Mouse (Mus musculus): ENCODE measurements around the gene Parvb. TPM values are rescaled to one million over a fixed set of nuclear protein-coding genes. Genes with fewer than 3 reads are reported as not detected.

Gene Parvb
- total and polyA plus RNA-seq, 2 experiments from 2014 or later: 4.3 to 9.6 TPM

DNA sequence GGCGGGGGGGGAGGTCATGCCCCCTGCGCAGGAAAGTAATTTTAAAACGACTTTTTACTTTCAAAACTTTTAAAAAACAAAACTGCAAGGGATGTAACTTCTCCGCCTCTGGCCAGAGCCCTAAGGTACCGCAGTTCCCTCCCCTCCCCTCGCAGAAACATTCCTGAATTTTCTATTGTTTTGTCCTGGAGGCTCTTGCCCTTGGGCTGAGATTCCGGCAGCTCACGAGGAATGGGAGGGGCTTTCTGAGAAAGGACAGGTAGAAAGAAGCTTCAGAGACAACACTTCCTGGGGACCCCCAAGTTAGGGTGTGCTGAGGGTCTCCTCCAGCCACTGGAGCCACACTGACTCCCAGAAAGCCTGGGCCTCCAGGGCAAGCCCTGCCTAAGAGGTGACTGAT is 766 bp downstream of the Parvb start:
- peak overlapping the region; percentile 39 for H3K4me3 ChIP-seq (ENCODE audit: low read depth, low read length)

DNA sequence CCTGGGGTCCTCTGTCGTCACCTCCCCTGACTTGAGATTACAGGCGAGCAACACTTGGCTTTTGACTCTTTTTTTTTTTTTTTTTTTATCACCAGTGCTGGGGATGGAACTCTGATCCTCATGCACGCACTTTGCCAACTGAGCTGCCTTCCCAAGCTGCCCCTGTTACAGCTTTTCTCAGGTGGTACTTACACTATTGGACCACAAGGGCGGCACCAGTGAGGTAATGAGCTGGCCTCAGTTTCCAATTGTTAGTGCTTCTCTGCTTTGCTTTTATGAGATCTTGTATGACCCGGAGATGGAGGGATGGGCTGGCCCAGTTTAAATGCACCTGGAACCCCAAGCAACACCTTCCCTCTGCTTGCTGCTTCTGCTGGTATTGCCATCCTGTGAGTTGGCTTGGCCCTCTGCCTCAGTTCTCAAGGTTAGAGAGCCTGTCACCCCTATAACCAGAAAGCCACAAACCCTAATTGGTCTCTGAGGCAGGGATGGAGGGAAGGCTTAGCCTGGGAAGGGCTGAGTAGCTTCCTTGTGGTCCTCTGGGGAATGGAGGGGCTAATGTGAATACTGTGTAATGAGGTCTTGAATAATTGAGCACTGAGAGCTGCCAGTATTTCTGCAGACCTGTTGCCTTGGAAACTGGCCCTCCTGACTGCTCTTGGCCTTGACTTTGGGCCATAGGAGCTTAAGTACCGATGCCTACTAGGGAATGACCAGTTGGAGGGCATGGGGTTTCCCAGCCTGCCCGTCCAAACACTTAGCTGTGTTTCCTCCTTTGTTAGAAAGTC is 3.1 kb downstream of the Parvb start:
- H3K36me3 ChIP-seq (ENCODE audit: insufficient read depth, low read length): no peaks in the 10 kb centered on the region
- no peak overlapping the region for H3K9ac ChIP-seq (replicated peaks; ENCODE audit: low read length, poor library complexity, severe bottlenecking)
- H3K27me3 ChIP-seq (ENCODE audit: insufficient read depth, low read length): no peaks in the 10 kb centered on the region
- peak overlapping the region; percentile 51 for H3K27ac ChIP-seq (ENCODE audit: low read depth, low read length)
- ATAC-seq (ENCODE audit: low FRiP score) (no peak; the same call in 1 of the 2 replicates), DNase-seq (ENCODE audit: low spot score) (peak; percentile 87)
- H3K4me2 ChIP-seq (ENCODE audit: low read depth, low read length, poor library complexity, severe bottlenecking): no peak overlapping the region
- H3K4me3 ChIP-seq (ENCODE audit: low read depth, low read length): no peak overlapping the region
- WGBS: 74% methylated on average over 7 of the region's 7 CpGs
- no peaks in the 10 kb centered on the region for H3K9me3 ChIP-seq (ENCODE audit: low read length)
- TF ChIP-seq CTCF (IDR thresholded peaks at IDR 0.05): peak; percentile 54
- H3K4me1 ChIP-seq (ENCODE audit: insufficient read depth, low read length): peaks cover 23% of the 10 kb centered on the region

More for the DNA sequence above, 766 bp downstream of the Parvb start:
- Histone ChIP-seq H3K9ac (replicated peaks; ENCODE audit: low read length, poor library complexity, severe bottlenecking) (0 out of 2 replicates have a peak overlapping the region, but pooled peaks have one; percentile 8), H3K27me3 (ENCODE audit: insufficient read depth, low read length) (no peaks in the 10 kb centered on the region), H3K27ac (ENCODE audit: low read depth, low read length) (peak overlapping the region; percentile 65; the same call in 1 of the 2 replicates), H3K9me3 (ENCODE audit: low read length) (no peaks in the 10 kb centered on the region), H3K4me2 (ENCODE audit: low read depth, low read length, poor library complexity, severe bottlenecking) (peak overlapping the region; percentile 87), H3K4me1 (ENCODE audit: insufficient read depth, low read length) (peaks cover 16% of the 10 kb centered on the region), H3K36me3 (ENCODE audit: insufficient read depth, low read length) (no peaks in the 10 kb centered on the region)
- DNase-seq (ENCODE audit: low spot score): no peak
- no peak for TF ChIP-seq CTCF (IDR thresholded peaks at IDR 0.05)
- ATAC-seq (ENCODE audit: low FRiP score): no peak
- 19% methylated on average over 7 of the region's 8 CpGs for WGBS

DNA sequence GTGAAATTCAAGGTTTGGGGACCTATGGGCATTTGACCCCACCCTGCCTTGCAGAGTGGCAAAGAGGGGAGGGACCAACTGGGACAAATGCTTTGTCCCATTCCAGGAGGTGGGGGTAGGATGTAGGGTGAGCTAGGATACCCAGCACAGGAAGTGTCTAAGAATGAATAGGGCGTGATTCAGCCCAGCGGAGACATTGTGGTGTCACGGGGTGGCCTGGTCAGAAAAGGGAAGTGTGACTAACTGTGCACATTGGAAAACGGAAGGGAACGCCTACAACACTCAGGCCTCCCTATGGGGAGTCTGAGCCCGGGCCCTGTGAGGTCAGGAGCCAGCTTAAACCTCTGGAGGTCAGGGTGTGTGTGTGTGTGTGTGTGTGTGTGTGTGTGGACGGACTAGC is 3.8 kb downstream of the Parvb start:
- DNase-seq (ENCODE audit: low spot score) (no peak), ATAC-seq (ENCODE audit: low FRiP score) (no peak)
- WGBS: 56% methylated on average over 7 of the region's 7 CpGs
- no peak overlapping the region for H3K9ac ChIP-seq (replicated peaks; ENCODE audit: low read length, poor library complexity, severe bottlenecking)
- H3K27me3 ChIP-seq (ENCODE audit: insufficient read depth, low read length): no peaks in the 10 kb centered on the region
- H3K4me2 ChIP-seq (ENCODE audit: low read depth, low read length, poor library complexity, severe bottlenecking): no peak overlapping the region
- no peaks in the 10 kb centered on the region for H3K9me3 ChIP-seq (ENCODE audit: low read length)
- no peak overlapping the region for H3K4me3 ChIP-seq (ENCODE audit: low read depth, low read length)
- no peak for TF ChIP-seq CTCF (IDR thresholded peaks at IDR 0.05)
- H3K36me3 ChIP-seq (ENCODE audit: insufficient read depth, low read length): no peaks in the 10 kb centered on the region
- peaks cover 23% of the 10 kb centered on the region for H3K4me1 ChIP-seq (ENCODE audit: insufficient read depth, low read length)
- H3K27ac ChIP-seq (ENCODE audit: low read depth, low read length): peak overlapping the region; percentile 51; the same call in 1 of the 2 replicates

DNA sequence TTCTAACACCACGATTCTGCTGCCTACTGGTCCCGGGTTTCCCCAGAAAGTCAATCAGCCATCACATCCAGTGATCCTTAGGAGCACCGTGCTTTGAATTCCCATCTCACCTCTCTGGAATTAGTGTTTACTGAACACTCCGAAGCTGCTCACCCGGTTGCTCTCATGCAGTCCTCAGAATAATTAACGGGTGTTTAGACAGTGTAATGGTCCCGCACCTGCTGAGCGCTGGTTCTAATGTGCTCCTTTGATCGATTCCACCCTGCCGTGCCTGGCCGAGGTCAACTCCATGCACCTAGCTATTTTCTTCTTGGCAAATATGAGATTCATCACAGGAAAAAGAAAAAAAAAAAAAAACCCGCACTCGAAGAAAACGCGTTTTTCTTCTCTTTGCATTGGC is 6.7 kb downstream of the Parvb start:
- WGBS: 31% methylated on average over 15 of the region's 15 CpGs
- Histone ChIP-seq H3K9me3 (ENCODE audit: low read length) (no peaks in the 10 kb centered on the region), H3K4me1 (ENCODE audit: insufficient read depth, low read length) (peaks cover 13% of the 10 kb centered on the region), H3K27me3 (ENCODE audit: insufficient read depth, low read length) (no peaks in the 10 kb centered on the region), H3K27ac (ENCODE audit: low read depth, low read length) (no peak overlapping the region), H3K4me2 (ENCODE audit: low read depth, low read length, poor library complexity, severe bottlenecking) (no peak overlapping the region), H3K9ac (replicated peaks; ENCODE audit: low read length, poor library complexity, severe bottlenecking) (no peak overlapping the region), H3K4me3 (ENCODE audit: low read depth, low read length) (no peak overlapping the region), H3K36me3 (ENCODE audit: insufficient read depth, low read length) (no peaks in the 10 kb centered on the region)
- DNase-seq (ENCODE audit: low spot score): no peak
- no peak for ATAC-seq (ENCODE audit: low FRiP score)
- TF ChIP-seq CTCF (IDR thresholded peaks at IDR 0.05): no peak

DNA sequence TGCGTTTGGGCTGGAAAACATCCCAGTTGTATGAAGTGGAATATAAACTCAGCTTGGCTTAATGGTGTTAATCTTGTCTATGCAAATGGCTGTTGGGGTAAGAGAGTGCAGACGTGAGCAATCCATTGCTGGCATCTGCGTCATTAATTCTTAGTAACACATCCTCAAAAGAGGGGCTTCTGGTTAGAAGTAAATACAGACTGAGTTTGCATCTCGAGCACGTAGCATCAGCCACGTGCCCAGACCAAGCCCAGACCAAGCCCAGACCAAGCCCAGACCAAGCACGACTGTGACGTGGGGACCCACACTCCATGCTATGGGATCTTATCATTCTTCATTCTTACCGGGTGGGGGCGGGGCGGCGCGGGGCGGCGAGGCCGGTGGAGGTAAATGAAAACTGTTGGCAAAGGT is 7.2 kb downstream of the Parvb start:
- WGBS: 26% methylated on average over 16 of the region's 16 CpGs
- Histone ChIP-seq H3K9me3 (ENCODE audit: low read length) (no peaks in the 10 kb centered on the region), H3K4me1 (ENCODE audit: insufficient read depth, low read length) (peaks cover 13% of the 10 kb centered on the region), H3K27ac (ENCODE audit: low read depth, low read length) (no peak overlapping the region), H3K4me3 (ENCODE audit: low read depth, low read length) (no peak overlapping the region), H3K36me3 (ENCODE audit: insufficient read depth, low read length) (no peaks in the 10 kb centered on the region), H3K4me2 (ENCODE audit: low read depth, low read length, poor library complexity, severe bottlenecking) (peak overlapping the region; percentile 29; the same call in 1 of the 2 replicates), H3K27me3 (ENCODE audit: insufficient read depth, low read length) (no peaks in the 10 kb centered on the region), H3K9ac (replicated peaks; ENCODE audit: low read length, poor library complexity, severe bottlenecking) (no peak overlapping the region)
- ATAC-seq (ENCODE audit: low FRiP score) (no peak), DNase-seq (ENCODE audit: low spot score) (no peak)
- TF ChIP-seq CTCF (IDR thresholded peaks at IDR 0.05): no peak

DNA sequence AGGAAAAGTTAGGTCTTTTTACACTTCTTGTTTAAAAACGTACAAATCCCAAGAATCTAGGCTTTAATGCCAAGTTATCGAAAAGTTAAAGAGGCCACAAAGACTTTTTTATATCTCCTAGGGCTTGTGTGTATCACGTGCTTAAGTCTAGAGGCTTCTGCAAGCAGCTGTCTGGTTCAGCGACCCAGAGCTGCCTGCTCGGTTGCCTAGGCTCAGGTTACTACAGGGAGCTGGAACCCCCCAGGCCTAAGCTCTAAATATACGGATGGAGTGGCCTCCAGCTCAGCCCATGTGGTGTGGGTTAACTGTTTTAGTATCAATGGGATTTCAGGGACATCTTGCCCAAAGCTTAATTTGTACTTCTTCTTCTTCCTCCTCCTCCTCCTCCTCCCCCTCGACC is 9.7 kb downstream of the Parvb start:
- Histone ChIP-seq H3K27ac (ENCODE audit: low read depth, low read length) (no peak overlapping the region), H3K9ac (replicated peaks; ENCODE audit: low read length, poor library complexity, severe bottlenecking) (no peak overlapping the region), H3K36me3 (ENCODE audit: insufficient read depth, low read length) (no peaks in the 10 kb centered on the region), H3K4me2 (ENCODE audit: low read depth, low read length, poor library complexity, severe bottlenecking) (no peak overlapping the region), H3K9me3 (ENCODE audit: low read length) (no peaks in the 10 kb centered on the region), H3K4me1 (ENCODE audit: insufficient read depth, low read length) (peaks cover 7% of the 10 kb centered on the region), H3K4me3 (ENCODE audit: low read depth, low read length) (no peak overlapping the region), H3K27me3 (ENCODE audit: insufficient read depth, low read length) (no peaks in the 10 kb centered on the region)
- TF ChIP-seq CTCF (IDR thresholded peaks at IDR 0.05): no peak
- DNase-seq (ENCODE audit: low spot score): no peak
- 38% methylated on average over 7 of the region's 7 CpGs for WGBS
- no peak for ATAC-seq (ENCODE audit: low FRiP score)
